Mouse (Mus musculus) layer of hippocampus, postnatal 10 days (tissue): ENCODE measurements at regions not wholly inside any gene's neighbourhood (a gene's known extent, or its start where the extent isn't known, plus 50 kb on each side); places are given as distances from the start of the nearest gene placed in this dataset.

ENCODE experiments used
- DNase-seq, 2 experiments: peaks; one replicate each; pipeline ENCODE4 v3.0.0; 2021; ENCODE audit warnings: low spot score in 2 of 2

DNA sequence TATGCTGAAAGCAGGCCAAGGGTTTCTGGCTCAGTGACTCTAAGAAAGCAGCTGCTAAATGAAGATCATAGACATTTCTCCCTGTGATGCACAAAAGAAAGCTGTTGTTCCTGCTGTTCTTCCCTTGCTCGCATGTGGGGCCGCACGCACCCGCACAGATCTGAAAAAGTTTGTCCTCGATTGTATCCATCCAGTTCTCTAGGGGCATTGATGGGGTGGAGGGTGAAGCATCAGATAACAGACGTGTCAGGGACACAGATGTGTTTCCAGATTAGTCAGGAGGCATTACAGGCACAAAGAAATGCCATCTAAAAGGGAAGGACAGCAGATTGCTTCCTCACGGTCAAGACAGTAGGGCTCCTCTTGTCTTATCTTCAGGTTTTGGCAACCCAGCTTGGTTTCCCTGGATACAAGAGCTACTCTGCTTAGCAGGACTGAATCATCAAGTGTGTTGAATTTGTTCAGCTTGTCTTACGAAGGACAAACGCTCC lies 2001.3 kb downstream of the Pcdh9 start:
- DNase-seq: peak; percentile 10 to 20

DNA sequence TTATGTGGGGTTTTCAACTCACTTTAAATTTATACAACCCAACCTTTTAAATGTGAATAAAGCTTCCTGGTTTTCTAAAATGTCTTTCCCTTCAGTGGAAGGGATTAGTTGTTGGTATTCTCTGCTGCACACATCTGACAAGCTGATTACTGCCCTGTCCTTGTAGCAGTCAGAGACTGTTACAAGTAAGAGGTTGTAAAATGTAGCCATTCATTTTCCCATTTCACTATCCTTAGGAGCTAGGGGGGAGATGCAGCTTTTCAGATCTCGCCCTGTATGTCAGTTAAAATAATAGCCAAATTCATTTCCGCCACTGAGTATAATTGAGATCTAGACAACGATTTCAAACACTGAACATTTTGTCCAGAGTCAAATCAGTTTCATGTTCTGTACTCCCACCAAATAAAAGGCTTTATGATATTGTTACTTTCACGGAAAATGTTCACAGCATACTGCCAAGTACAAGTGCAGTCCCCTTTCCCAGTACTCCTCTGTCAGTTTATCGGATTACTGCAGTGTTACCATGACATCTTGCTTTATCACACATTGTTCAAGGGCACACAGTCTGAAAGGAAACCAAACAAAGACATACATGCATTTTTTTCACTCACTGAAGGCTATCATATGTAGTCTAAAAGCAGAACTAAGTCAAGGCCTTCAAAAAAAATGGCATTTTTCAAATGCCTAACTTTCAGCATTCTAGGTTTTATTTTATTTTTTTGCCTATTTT lies 2024.4 kb downstream of the Pcdh9 start:
- no peak for DNase-seq

DNA sequence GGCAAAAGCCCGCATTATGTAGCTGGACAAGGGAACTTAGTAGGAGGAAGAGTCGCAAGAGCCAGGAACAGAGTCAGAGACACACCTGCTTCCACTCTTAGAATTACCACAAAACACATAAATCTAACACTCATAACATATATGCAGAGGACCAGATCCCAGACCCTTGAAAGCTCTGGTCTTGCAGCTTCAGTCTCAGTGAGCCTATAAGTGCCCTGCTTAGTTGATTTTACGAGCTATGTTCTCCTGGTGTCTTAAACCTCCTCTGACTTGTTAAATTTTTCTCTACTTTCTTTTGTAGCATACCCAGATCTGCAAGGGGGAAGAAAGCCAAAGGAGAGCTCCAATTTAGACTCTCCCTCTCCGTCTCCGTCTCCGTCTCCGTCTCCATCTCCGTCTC lies 2038.2 kb downstream of the Pcdh9 start:
- no peak for DNase-seq
